Mouse (Mus musculus): Measurements from ENCODE around the gene Mycn. TPM values are rescaled to one million over a fixed set of nuclear protein-coding genes. Genes with fewer than 3 reads are reported as not detected.
A peak's percentile ranks its signal among the peaks of the same experiment; 100 is the strongest.

Mycn gene
- polyA plus RNA-seq (2015; fragmentation: Nextera tagmentation; extraction: Ambion mirVana) = 2.9 and 3.4 TPM in 2 replicates

- Histone ChIP-seq H3K36me3 (ENCODE audit: control insufficient read depth, insufficient read depth) (no peaks in the 10 kb centered on the region), H3K27ac (ENCODE audit: low read length) (0 out of 2 replicates have a peak within 1 kb of the TSS, but pooled peaks have one; percentile 33), H3K9ac (ENCODE audit: low read depth, low read length) (peak within 1 kb of the TSS; percentile 45), H3K9me3 (replicated peaks; ENCODE audit: control insufficient read depth, low read length) (no peaks in the 10 kb centered on the region), H3K4me2 (ENCODE audit: low read depth, low read length) (peak within 1 kb of the TSS; percentile 73), H3K4me3 (ENCODE audit: low read depth, low read length) (peak within 1 kb of the TSS; percentile 65), H3K4me1 (ENCODE audit: control insufficient read depth, low read depth, low read length) (peaks cover 4% of the 10 kb centered on the region), H3K27me3 (ENCODE audit: control insufficient read depth, insufficient read depth, low read depth, low read length) (peaks cover 59% of the 10 kb centered on the region)
- ATAC-seq (ENCODE audit: low read depth) = peak; percentile 71
- under 1% methylated on average over 37 of the region's 38 CpGs for WGBS (ENCODE audit: insufficient replicate concordance)
Observed at GRCm38 (mm10) chr12:12941661-12942363, at the start of gene Mycn. Mycn (minus strand) TSS chr12:12941914.

- Histone ChIP-seq H3K9me3 (replicated peaks; ENCODE audit: control insufficient read depth, low read length) (no peaks in the 10 kb centered on the region), H3K27ac (ENCODE audit: low read length) (no peak overlapping the region), H3K4me2 (ENCODE audit: low read depth, low read length) (no peak overlapping the region), H3K4me3 (ENCODE audit: low read depth, low read length) (no peak overlapping the region), H3K36me3 (ENCODE audit: control insufficient read depth, insufficient read depth) (no peaks in the 10 kb centered on the region), H3K27me3 (ENCODE audit: control insufficient read depth, insufficient read depth, low read depth, low read length) (no peaks in the 10 kb centered on the region), H3K4me1 (ENCODE audit: control insufficient read depth, low read depth, low read length) (no peaks in the 10 kb centered on the region), H3K9ac (ENCODE audit: low read depth, low read length) (no peak overlapping the region)
- WGBS (ENCODE audit: insufficient replicate concordance) = 63% methylated on average over 8 of the region's 8 CpGs
- no peak for ATAC-seq (ENCODE audit: low read depth)
Observed at GRCm38 (mm10) chr12:12987376-12987775, 45.7 kb upstream of the Mycn start.

- H3K9me3 ChIP-seq (replicated peaks; ENCODE audit: control insufficient read depth, low read length) = no peaks in the 10 kb centered on the region
- H3K27me3 ChIP-seq (ENCODE audit: control insufficient read depth, insufficient read depth, low read depth, low read length) = no peaks in the 10 kb centered on the region
- WGBS (ENCODE audit: insufficient replicate concordance) = 55% methylated on average over 20 of the region's 20 CpGs
- H3K4me2 ChIP-seq (ENCODE audit: low read depth, low read length) = no peak overlapping the region
- no peaks in the 10 kb centered on the region for H3K36me3 ChIP-seq (ENCODE audit: control insufficient read depth, insufficient read depth)
- no peak for ATAC-seq (ENCODE audit: low read depth)
- H3K27ac ChIP-seq (ENCODE audit: low read length) = no peak overlapping the region
- H3K4me3 ChIP-seq (ENCODE audit: low read depth, low read length) = no peak overlapping the region
- no peak overlapping the region for H3K9ac ChIP-seq (ENCODE audit: low read depth, low read length)
- no peaks in the 10 kb centered on the region for H3K4me1 ChIP-seq (ENCODE audit: control insufficient read depth, low read depth, low read length)
Observed at GRCm38 (mm10) chr12:12986612-12987206, 45.0 kb upstream of the Mycn start.

GRCm38 (mm10) chr12:12983032-12983431, 41.3 kb upstream of the Mycn start:
- WGBS (ENCODE audit: insufficient replicate concordance) = 69% methylated on average over 1 of the region's 1 CpGs

GRCm38 (mm10) chr12:12975397-12975796, 33.7 kb upstream of the Mycn start:
- WGBS (ENCODE audit: insufficient replicate concordance) = 40% methylated on average over 1 of the region's 1 CpGs
- Histone ChIP-seq H3K36me3 (ENCODE audit: control insufficient read depth, insufficient read depth) (no peaks in the 10 kb centered on the region), H3K9me3 (replicated peaks; ENCODE audit: control insufficient read depth, low read length) (no peaks in the 10 kb centered on the region), H3K27ac (ENCODE audit: low read length) (no peak overlapping the region), H3K4me2 (ENCODE audit: low read depth, low read length) (no peak overlapping the region), H3K27me3 (ENCODE audit: control insufficient read depth, insufficient read depth, low read depth, low read length) (no peaks in the 10 kb centered on the region), H3K4me1 (ENCODE audit: control insufficient read depth, low read depth, low read length) (no peaks in the 10 kb centered on the region), H3K9ac (ENCODE audit: low read depth, low read length) (no peak overlapping the region), H3K4me3 (ENCODE audit: low read depth, low read length) (no peak overlapping the region)
- no peak for ATAC-seq (ENCODE audit: low read depth)

More at GRCm38 (mm10) chr12:12983032-12983431, 41.3 kb upstream of the Mycn start:
- H3K4me1 ChIP-seq (ENCODE audit: control insufficient read depth, low read depth, low read length) = no peaks in the 10 kb centered on the region
- no peak overlapping the region for H3K4me3 ChIP-seq (ENCODE audit: low read depth, low read length)
- no peak for ATAC-seq (ENCODE audit: low read depth)
- no peaks in the 10 kb centered on the region for H3K27me3 ChIP-seq (ENCODE audit: control insufficient read depth, insufficient read depth, low read depth, low read length)
- H3K4me2 ChIP-seq (ENCODE audit: low read depth, low read length) = no peak overlapping the region
- no peak overlapping the region for H3K27ac ChIP-seq (ENCODE audit: low read length)
- no peaks in the 10 kb centered on the region for H3K9me3 ChIP-seq (replicated peaks; ENCODE audit: control insufficient read depth, low read length)
- no peaks in the 10 kb centered on the region for H3K36me3 ChIP-seq (ENCODE audit: control insufficient read depth, insufficient read depth)
- no peak overlapping the region for H3K9ac ChIP-seq (ENCODE audit: low read depth, low read length)

- no peak for ATAC-seq (ENCODE audit: low read depth)
- 47% methylated on average over 8 of the region's 8 CpGs for WGBS (ENCODE audit: insufficient replicate concordance)
- Histone ChIP-seq H3K27me3 (ENCODE audit: control insufficient read depth, insufficient read depth, low read depth, low read length) (no peaks in the 10 kb centered on the region), H3K27ac (ENCODE audit: low read length) (no peak overlapping the region), H3K9ac (ENCODE audit: low read depth, low read length) (no peak overlapping the region), H3K36me3 (ENCODE audit: control insufficient read depth, insufficient read depth) (no peaks in the 10 kb centered on the region), H3K4me2 (ENCODE audit: low read depth, low read length) (no peak overlapping the region), H3K4me1 (ENCODE audit: control insufficient read depth, low read depth, low read length) (no peaks in the 10 kb centered on the region), H3K4me3 (ENCODE audit: low read depth, low read length) (no peak overlapping the region), H3K9me3 (replicated peaks; ENCODE audit: control insufficient read depth, low read length) (no peaks in the 10 kb centered on the region)
Observed at GRCm38 (mm10) chr12:12972756-12973435, 31.2 kb upstream of the Mycn start.

- 54% methylated on average over 2 of the region's 2 CpGs for WGBS (ENCODE audit: insufficient replicate concordance)
- H3K4me2 ChIP-seq (ENCODE audit: low read depth, low read length) = no peak overlapping the region
- no peaks in the 10 kb centered on the region for H3K27me3 ChIP-seq (ENCODE audit: control insufficient read depth, insufficient read depth, low read depth, low read length)
- no peak for ATAC-seq (ENCODE audit: low read depth)
- H3K4me1 ChIP-seq (ENCODE audit: control insufficient read depth, low read depth, low read length) = no peaks in the 10 kb centered on the region
- H3K9me3 ChIP-seq (replicated peaks; ENCODE audit: control insufficient read depth, low read length) = no peaks in the 10 kb centered on the region
- H3K4me3 ChIP-seq (ENCODE audit: low read depth, low read length) = no peak overlapping the region
- no peak overlapping the region for H3K27ac ChIP-seq (ENCODE audit: low read length)
- H3K9ac ChIP-seq (ENCODE audit: low read depth, low read length) = no peak overlapping the region
- H3K36me3 ChIP-seq (ENCODE audit: control insufficient read depth, insufficient read depth) = no peaks in the 10 kb centered on the region
Observed at GRCm38 (mm10) chr12:12967946-12968345, 26.2 kb upstream of the Mycn start.

- no peaks in the 10 kb centered on the region for H3K9me3 ChIP-seq (replicated peaks; ENCODE audit: control insufficient read depth, low read length)
- WGBS (ENCODE audit: insufficient replicate concordance) = 69% methylated on average over 3 of the region's 3 CpGs
- no peak overlapping the region for H3K9ac ChIP-seq (ENCODE audit: low read depth, low read length)
- no peak for ATAC-seq (ENCODE audit: low read depth)
- no peaks in the 10 kb centered on the region for H3K4me1 ChIP-seq (ENCODE audit: control insufficient read depth, low read depth, low read length)
- no peaks in the 10 kb centered on the region for H3K27me3 ChIP-seq (ENCODE audit: control insufficient read depth, insufficient read depth, low read depth, low read length)
- H3K4me3 ChIP-seq (ENCODE audit: low read depth, low read length) = no peak overlapping the region
- no peak overlapping the region for H3K4me2 ChIP-seq (ENCODE audit: low read depth, low read length)
- no peaks in the 10 kb centered on the region for H3K36me3 ChIP-seq (ENCODE audit: control insufficient read depth, insufficient read depth)
- H3K27ac ChIP-seq (ENCODE audit: low read length) = no peak overlapping the region
Observed at GRCm38 (mm10) chr12:12964856-12965255, 23.1 kb upstream of the Mycn start.

- Histone ChIP-seq H3K27ac (ENCODE audit: low read length) (no peak overlapping the region), H3K9me3 (replicated peaks; ENCODE audit: control insufficient read depth, low read length) (no peaks in the 10 kb centered on the region), H3K27me3 (ENCODE audit: control insufficient read depth, insufficient read depth, low read depth, low read length) (peaks cover 2% of the 10 kb centered on the region), H3K36me3 (ENCODE audit: control insufficient read depth, insufficient read depth) (no peaks in the 10 kb centered on the region), H3K9ac (ENCODE audit: low read depth, low read length) (no peak overlapping the region), H3K4me3 (ENCODE audit: low read depth, low read length) (no peak overlapping the region), H3K4me1 (ENCODE audit: control insufficient read depth, low read depth, low read length) (no peaks in the 10 kb centered on the region), H3K4me2 (ENCODE audit: low read depth, low read length) (no peak overlapping the region)
- 59% methylated on average over 4 of the region's 4 CpGs for WGBS (ENCODE audit: insufficient replicate concordance)
- ATAC-seq (ENCODE audit: low read depth) = no peak
Observed at GRCm38 (mm10) chr12:12947606-12948005, 5.9 kb upstream of the Mycn start.

Data from liver, embryonic 16.5 days (tissue).